Mouse (Mus musculus) ES-E14 (cell line): Measurements from ENCODE around the gene Gpx4. TPM values are rescaled to one million over a fixed set of nuclear protein-coding genes. Genes with fewer than 3 reads are reported as not detected.
A peak's percentile ranks its signal among the peaks of the same experiment; 100 is the strongest.

ENCODE experiments used
- DNase-seq: peaks from one replicate; pipeline ENCODE4 v3.0.0-alpha.2; 2013; ENCODE audit warnings: low read depth, low spot score
- H3K27ac ChIP-seq: 2 replicates; pipeline ENCODE4 v1.5.1; 2012; ENCODE audit warnings: low read depth, mild to moderate bottlenecking, low read length, moderate library complexity, mixed read lengths; ENCODE audit not compliant: poor library complexity, insufficient read depth, severe bottlenecking
- H3K36me3 ChIP-seq: 2 replicates; pipeline ENCODE4 v1.6.1; 2012; ENCODE audit warnings: mild to moderate bottlenecking, low read length, moderate library complexity, mixed read lengths; ENCODE audit not compliant: control insufficient read depth, poor library complexity, insufficient read depth, severe bottlenecking
- H3K4me1 ChIP-seq, 2 experiments: fragments of 150-350 bp in 1 of 2; sonication (generic) in 1 of 2; 2 replicates each; pipeline ENCODE4 v1.6.1; 2012; ENCODE audit warnings: low read length in 2 of 2, mild to moderate bottlenecking in 1 of 2, mixed read lengths in 1 of 2; ENCODE audit not compliant: control insufficient read depth in 2 of 2, insufficient read depth in 2 of 2, poor library complexity in 1 of 2
- H3K4me3 ChIP-seq, 2 experiments: fragments of 150-350 bp in 1 of 2; sonication (generic) in 1 of 2; 2 replicates each; pipeline ENCODE4 v1.5.1; 2012; ENCODE audit warnings: low read length in 2 of 2, low read depth in 1 of 2, mild to moderate bottlenecking in 1 of 2, mixed read lengths in 1 of 2; ENCODE audit not compliant: insufficient read depth in 1 of 2, poor library complexity in 1 of 2, severe bottlenecking in 1 of 2
- H3K9ac ChIP-seq: 2 replicates; pipeline ENCODE4 v1.6.1; 2012; ENCODE audit warnings: low read depth, mild to moderate bottlenecking, low read length, mixed read lengths; ENCODE audit not compliant: poor library complexity, insufficient read depth, severe bottlenecking
- H3K9me3 ChIP-seq: fragments of 150-350 bp; sonication (generic); 2 replicates; pipeline ENCODE4 v1.6.1; 2012; ENCODE audit warnings: low read depth, mild to moderate bottlenecking, low read length; ENCODE audit not compliant: control insufficient read depth, insufficient read depth
- CHD2 ChIP-seq: IDR thresholded peaks from 2 replicates; pipeline ENCODE4 v1.6.1; 2014; ENCODE audit warnings: mild to moderate bottlenecking, low read depth, low read length, inconsistent platforms
- HCFC1 ChIP-seq: IDR thresholded peaks from 2 replicates; pipeline ENCODE4 v1.6.1; 2012; ENCODE audit warnings: low read length, inconsistent platforms, borderline replicate concordance; ENCODE audit not compliant: insufficient read depth
- MAFK ChIP-seq: IDR thresholded peaks from 2 replicates; pipeline ENCODE4 v1.6.1; 2014; ENCODE audit warnings: mild to moderate bottlenecking, low read depth, low read length, inconsistent platforms; ENCODE audit not compliant: insufficient read depth
- ZC3H11A ChIP-seq: IDR thresholded peaks from 2 replicates; pipeline ENCODE4 v1.6.1; 2012; ENCODE audit warnings: low read depth, mild to moderate bottlenecking, inconsistent platforms, low read length, borderline replicate concordance
- ZNF384 ChIP-seq: IDR thresholded peaks from 2 replicates; pipeline ENCODE4 v1.6.1; 2012; ENCODE audit warnings: low read depth, low read length, inconsistent platforms
- in situ Hi-C, 2 experiments: fragments of 600-800 bp; cut with MboI; formaldehyde crosslinking; loops; one replicate each; pipeline ENCODE4 v1.15.1; 2025; ENCODE audit warnings: low sequenced_read_pairs in 2 of 2, inconsistent platforms in 1 of 2; ENCODE audit not compliant: unreplicated experiment in 2 of 2
- total RNA-seq: library from RNA; depleted of rRNA; stranded (reverse); fragments of 300-350 nt; gene quantifications from 2 replicates; pipeline ENCODE4 v1.2.3, GENCODE M21; 2012

Gpx4 gene
- total RNA-seq, 1 experiment: 1,456 TPM

- Histone ChIP-seq H3K4me1 (peaks cover 5 to 31% of the 10 kb centered on the region in 2 experiments), H3K9ac (no peak overlapping the region)
Observed at GRCm38 (mm10) chr10:80097275-80097674, 50.3 kb downstream of the Gpx4 start.

GRCm38 (mm10) chr10:80098630-80099029, 51.7 kb downstream of the Gpx4 start:
- no peak for DNase-seq
- in situ Hi-C loops: no loop called here
- no peaks in the 10 kb centered on the region for H3K9me3 ChIP-seq
- H3K4me3 ChIP-seq: no peak overlapping the region
- H3K4me1 ChIP-seq: peaks cover 5 to 29% of the 10 kb centered on the region in 2 experiments
- no peak overlapping the region for H3K27ac ChIP-seq
- no peak overlapping the region for H3K9ac ChIP-seq
- H3K36me3 ChIP-seq: peaks cover 3% of the 10 kb centered on the region; the same call in 1 of the 2 replicates
- no peak for TF ChIP-seq ZNF384
- TF ChIP-seq MAFK: no peak
- TF ChIP-seq CHD2: no peak
- no peak for TF ChIP-seq ZC3H11A
- TF ChIP-seq HCFC1: no peak

More at GRCm38 (mm10) chr10:80097275-80097674, 50.3 kb downstream of the Gpx4 start:
- Histone ChIP-seq H3K27ac (no peak overlapping the region), H3K9me3 (no peaks in the 10 kb centered on the region), H3K4me3 (no peak overlapping the region), H3K36me3 (peaks cover 3% of the 10 kb centered on the region; the same call in 1 of the 2 replicates)
- TF ChIP-seq ZC3H11A: no peak
- TF ChIP-seq CHD2: no peak
- TF ChIP-seq MAFK: no peak
- TF ChIP-seq ZNF384: no peak
- no peak for TF ChIP-seq HCFC1
- in situ Hi-C loops: no loop called here
- no peak for DNase-seq

GRCm38 (mm10) chr10:80100982-80101381, 54.0 kb downstream of the Gpx4 start:
- Histone ChIP-seq H3K27ac (no peak overlapping the region), H3K36me3 (peaks cover 3% of the 10 kb centered on the region; the same call in 1 of the 2 replicates), H3K9ac (peak overlapping the region; percentile 29; the same call in 1 of the 2 replicates), H3K4me3 (peak overlapping the region in 1 of 2 experiments; percentile 93; a peak in 1 of 4 replicates), H3K9me3 (no peaks in the 10 kb centered on the region), H3K4me1 (peaks cover 3 to 33% of the 10 kb centered on the region in 2 experiments)
- peak; percentile 59; the same call in 1 of the 2 replicates for TF ChIP-seq ZNF384
- no peak for TF ChIP-seq MAFK
- no peak for DNase-seq
- in situ Hi-C loops: loop anchor here in 1 of 2 experiments (25.0 kb wide), 1 partner anchor 114 kb away; the partner anchor contains the start of genes Abca7, Cnn2 and Tmem259

- Histone ChIP-seq H3K9ac (peak overlapping the region; percentile 93), H3K36me3 (no peaks in the 10 kb centered on the region), H3K4me3 (peak overlapping the region; percentile 84 to 93), H3K4me1 (peaks cover 3 to 29% of the 10 kb centered on the region in 2 experiments), H3K27ac (peak overlapping the region; percentile 66), H3K9me3 (no peaks in the 10 kb centered on the region)
- in situ Hi-C loops: loop anchor here in 1 of 2 experiments (25.0 kb wide), 1 partner anchor 115 kb away; the partner anchor contains the start of genes Abca7, Cnn2 and Tmem259
- peak; percentile 60 for DNase-seq
- TF ChIP-seq MAFK (no peak), ZC3H11A (no peak), ZNF384 (no peak), CHD2 (no peak), HCFC1 (peak; percentile 31; the same call in 1 of the 2 replicates)
Observed at GRCm38 (mm10) chr10:80102216-80102915, 55.4 kb downstream of the Gpx4 start.
